Mouse (Mus musculus) liver, adult (tissue): Measurements from ENCODE around the gene Capns1.
A peak's percentile ranks its signal among the peaks of the same experiment; 100 is the strongest.

Experiments used
- GATA4 ChIP-seq: IDR thresholded peaks from 2 replicates; pipeline ENCODE4 v1.6.1; 2014; ENCODE audit warnings: mild to moderate bottlenecking, low read length; ENCODE audit not compliant: insufficient replicate concordance

The Capns1 gene

DNA sequence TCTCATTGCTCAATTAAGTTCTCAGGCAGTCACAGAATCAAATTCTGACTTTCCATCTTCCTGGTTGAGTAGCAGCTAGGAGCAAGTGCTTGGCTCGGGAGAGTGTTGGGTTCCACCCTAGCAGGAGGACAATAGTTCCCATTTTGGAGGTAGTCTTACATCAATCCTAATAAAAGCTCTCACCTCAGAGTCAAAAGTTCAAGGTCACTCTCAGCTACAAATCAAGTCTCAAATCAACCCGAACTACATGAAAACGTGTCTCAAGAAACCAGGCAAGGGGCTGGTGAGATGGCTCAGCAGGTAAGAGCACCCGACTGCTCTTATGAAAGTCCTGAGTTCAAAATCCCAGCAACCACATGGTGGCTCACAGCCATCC lies 9.5 kb downstream of the Capns1 start:
- no peak for TF ChIP-seq GATA4

DNA sequence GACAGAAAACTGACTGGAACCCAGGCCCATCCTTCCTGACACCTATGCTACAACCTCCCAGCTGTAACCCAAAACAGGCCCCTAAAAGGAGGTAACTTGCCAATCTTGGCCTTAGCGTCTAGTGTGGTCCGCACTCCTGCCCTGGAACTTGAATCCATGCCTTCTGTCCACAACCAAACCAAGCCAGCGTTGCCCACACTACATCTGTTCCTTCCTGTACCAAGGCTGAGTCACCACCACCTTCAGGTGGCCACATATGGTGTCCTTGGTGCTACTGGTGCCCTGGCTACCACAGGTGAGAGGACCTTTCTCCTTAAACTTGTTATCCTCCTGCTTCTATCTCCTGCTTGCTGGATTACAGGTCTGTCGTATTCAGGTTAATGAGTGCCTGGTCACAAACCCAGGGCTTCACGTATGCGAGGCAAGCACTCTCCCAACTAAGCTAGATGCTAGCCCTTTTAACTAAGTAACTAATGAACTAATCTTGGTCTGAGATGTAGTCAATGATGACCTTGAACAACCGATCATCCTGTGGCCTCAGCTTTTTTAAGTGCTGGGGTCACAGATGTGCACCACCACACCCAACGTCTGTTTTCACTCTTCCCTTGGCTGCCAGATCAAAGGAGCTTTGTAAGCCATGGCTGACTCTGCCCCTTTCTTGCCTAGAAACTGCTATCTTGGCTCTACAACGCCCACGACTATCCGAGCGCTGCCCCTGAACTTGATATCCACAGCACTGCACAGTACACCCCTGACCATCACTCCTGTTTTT lies 10.1 kb downstream of the Capns1 start:
- TF ChIP-seq GATA4: no peak

DNA sequence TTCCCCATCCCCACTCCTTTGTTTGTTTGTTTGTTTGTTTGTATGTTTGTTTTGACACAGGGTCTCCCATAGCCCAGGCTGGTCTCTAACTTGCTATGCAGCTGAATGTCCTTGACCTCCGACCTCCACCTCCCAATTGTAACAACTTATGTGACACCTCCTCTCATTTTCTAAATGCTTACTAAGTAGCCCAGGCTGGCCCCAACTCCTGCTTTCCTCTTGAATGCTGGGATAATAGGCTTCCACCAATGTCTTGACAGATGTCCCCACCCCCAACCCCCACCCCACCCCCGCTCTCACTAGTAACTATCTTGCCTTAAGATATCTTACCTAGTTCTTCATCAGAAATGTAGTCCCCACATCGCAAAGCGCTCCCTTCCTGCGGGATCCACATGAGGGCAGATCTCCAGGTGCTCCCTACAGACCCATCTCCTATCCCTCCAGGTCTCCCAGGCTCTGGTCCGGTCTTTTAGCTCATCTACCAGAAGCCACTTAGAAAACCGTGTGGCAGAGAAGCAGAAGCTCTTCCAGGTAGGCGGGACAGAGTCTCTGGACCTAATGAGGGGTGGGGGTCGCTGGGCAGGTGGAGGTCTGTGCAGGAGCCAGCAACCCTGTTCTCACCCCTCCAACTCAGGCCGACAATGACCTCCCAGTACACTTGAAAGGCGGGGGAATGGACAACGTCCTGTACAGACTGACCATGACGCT lies 13.8 kb downstream of the Capns1 start:
- no peak for TF ChIP-seq GATA4

DNA sequence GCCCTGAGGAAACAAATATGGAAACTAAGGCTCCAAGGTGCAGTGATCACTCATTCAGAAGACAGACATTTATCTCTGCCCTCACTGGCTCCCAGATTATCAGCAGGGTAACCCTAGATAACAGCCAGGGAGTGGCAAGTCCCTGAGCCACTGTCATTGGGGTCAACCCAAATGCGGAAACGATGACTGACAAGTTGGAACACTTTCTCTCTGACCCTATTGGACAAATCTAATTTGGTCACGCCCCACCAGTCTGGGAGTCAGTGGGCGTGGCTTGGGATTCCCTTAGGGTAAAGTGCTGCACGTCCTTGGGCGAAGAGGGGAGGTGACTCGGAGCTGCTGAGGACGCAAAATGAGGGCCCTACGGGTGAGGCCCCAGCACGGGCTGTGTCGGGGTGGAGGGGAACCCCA lies 14.7 kb downstream of the Capns1 start, which contains the start of gene Cox7a1:
TSS of gene Cox7a1 (plus strand) at position 266 of the 411 bp plus-strand sequence.
- peak; percentile 82 for TF ChIP-seq GATA4

DNA sequence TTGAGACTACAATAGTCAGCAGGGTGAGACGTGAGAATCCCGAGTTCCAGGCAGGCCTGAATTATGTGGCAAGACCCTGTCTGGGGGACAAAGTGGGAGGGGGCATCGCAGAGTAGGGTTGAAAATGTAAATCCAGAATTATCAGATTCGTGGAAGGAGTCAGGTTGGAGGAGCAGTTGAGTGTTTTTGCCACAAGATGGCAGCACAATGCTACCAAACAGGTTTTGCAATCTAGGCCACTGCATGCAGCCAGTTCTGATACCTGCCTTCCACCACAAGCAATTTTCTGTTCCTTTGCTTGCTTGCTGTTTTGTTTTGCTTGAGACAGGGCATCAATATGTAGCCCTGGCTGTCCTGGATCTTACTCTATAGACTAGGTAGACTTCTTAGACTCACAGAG lies 17.3 kb downstream of the Capns1 start:
- TF ChIP-seq GATA4: no peak

DNA sequence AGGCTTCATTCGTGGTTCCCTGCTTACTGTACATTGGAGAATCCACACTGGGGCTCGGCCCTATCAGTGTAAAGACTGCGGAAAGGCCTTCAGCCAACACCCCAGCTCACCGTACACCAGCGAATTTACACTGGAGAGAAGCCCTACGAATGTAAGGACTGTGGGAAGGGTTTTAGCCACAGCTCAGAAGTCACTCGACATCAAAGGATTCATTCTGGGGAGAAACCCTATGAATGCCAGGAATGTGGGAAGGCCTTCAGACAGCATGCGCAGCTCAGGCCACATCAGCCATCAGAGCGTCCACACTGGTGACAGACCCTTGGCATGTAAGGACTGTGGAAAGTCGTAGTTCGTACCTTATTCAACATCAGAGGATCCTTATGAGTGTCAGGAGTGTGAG lies 20.4 kb downstream of the Capns1 start:
- TF ChIP-seq GATA4: no peak

DNA sequence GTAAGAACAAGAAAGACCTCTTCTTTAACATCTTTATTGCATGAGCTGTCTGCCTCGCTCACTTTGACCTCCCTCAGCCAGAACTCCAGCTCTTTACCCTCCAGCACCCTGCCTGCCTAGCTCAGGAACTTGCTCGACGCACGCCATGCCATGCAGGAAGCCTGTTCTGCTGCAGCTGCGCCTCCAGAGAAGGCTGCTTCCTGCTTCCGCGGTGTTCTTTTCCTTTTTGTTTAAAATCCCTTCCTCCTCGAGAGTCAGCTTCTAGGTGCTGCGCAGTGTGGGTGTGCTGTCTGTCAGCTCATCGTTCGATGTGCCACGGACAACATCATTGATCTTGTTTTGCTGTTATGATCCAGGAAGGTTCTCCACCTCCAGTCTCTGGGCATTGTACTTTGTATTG lies 22.1 kb downstream of the Capns1 start:
- TF ChIP-seq GATA4: no peak

DNA sequence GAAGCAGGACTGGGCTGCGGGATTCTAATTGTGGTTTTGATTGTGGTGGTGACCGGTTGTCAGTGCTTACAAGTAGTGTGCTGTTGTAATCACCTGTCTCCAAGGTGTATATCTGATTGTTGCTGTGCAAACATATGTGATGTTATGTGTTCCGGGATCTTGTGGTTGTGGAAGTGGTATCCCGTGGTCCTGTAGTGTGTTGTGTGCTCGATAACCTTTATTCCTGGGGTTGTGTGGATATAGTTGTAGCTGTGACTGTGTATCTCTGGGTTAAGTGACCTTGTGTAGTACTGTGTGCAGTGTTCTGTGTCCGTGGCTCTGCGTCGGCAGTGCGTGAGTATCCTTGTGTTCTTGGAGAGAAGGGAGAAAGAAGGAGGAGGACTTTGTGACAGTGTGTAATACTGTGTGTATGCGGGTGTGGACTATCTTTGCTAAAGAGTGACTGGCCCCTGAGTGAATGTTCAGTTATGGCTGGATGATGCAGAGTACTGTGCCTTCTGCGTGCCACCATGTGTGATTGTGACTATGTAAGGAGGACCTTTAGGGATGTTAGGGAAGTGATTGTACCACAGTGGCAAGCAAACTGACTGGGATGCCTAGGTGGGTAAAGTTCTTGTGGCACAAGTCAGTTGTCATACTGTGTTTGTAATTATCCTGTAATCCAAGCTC lies 28.2 kb downstream of the Capns1 start:
- no peak for TF ChIP-seq GATA4

DNA sequence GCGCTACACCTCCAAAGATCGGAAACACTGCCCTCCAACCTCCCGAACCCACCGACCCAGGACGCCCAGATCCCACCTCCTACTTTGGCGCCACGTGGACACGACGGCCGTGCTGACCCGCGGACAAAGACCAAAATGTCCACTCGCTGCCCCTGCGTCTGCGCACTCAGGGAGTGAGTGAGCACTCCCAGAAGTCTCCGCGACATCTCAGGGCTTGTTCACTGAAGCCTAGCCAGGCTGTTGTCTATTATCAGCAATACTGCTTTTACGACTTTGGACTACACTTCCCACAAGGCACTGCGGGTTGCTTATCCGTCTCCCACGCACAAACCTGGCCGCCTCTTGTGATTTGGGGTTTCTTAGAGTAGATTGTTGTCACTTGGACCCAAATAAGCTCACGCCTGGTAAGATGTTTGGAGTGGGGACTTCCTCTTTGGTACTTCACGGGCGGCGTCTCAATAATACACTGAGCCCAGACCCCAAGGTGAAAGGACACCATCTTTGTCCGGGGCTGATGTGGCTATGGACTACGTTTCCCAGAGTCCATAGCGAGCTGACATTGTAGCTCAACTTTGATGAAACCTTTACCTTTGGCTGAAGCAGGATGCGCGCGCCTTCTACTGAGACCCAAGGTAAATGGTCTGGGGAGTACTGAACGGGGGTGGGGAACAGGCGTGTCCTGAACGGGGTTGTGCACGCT lies 28.9 kb downstream of the Capns1 start, which contains the start of gene Zfp146:
TSS of gene Zfp146 (minus strand) at position 168 of the 700 bp plus-strand sequence.
- peak; percentile 89 for TF ChIP-seq GATA4

DNA sequence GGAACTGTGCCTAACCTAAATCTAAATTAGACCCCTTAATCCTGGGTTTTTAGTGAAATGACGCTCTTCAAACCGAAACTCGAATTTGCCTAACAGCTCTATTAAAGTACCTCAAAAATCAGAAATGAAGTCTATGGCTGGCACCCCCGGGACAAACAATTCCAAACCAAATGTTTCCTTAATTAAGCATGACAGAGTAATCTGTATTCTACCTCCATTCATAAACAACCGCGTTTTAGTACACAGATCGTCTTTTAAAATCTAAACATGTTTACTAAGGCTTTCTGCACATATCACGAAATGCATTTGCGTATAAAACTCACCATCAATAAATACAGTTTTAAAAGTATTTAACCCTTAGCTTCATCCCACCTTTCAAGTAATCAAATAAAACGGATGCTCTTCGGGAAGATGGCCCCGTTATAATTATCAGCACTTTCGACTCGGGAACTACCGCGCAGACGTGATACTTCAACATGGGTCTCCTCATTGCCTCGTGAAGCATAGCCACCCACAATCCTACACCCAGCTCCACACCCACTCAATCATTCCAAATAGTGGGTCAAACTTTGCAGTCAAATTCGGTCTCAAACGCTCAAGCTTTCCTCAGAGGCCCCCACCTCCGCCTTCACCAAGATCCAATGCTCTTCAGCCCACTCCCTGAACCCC lies 29.6 kb downstream of the Capns1 start:
- no peak for TF ChIP-seq GATA4

DNA sequence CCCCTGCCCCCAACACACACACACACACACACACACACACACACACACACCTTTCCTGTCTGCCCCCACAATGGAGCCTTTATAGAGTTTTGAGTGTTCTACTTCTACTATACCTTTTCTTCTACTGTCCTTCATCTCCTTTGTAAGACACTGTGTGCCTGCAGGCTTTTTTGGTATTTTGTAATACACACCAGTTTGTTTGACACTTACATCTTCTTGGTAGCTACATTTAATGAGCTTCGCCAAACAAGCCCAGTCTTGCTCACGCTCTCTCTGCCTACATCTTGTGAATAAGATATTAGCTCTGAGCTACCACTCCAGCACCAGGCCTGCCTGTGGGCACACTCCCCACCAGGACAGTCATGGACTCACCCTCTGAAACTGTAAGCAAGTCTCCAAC lies 33.9 kb downstream of the Capns1 start:
- TF ChIP-seq GATA4: no peak

DNA sequence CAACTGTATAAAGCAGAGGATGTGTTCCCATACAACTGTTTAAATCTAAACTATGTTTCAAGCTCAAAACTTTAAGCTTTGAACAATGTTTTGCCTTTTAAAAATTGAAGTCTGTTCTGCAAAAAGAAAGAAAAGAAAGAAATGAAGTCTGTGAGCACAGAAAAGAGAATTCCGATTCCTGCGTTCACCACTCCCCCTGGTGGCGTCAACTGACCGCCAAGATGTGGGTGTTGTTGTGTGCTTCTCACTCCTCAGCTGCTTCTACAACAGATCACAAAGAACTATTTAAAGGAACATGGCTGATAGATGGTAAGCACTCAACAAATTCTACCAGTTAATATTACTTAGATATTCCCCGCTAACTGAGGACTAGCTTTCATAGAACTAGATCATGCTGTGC lies 35.5 kb downstream of the Capns1 start:
- no peak for TF ChIP-seq GATA4

DNA sequence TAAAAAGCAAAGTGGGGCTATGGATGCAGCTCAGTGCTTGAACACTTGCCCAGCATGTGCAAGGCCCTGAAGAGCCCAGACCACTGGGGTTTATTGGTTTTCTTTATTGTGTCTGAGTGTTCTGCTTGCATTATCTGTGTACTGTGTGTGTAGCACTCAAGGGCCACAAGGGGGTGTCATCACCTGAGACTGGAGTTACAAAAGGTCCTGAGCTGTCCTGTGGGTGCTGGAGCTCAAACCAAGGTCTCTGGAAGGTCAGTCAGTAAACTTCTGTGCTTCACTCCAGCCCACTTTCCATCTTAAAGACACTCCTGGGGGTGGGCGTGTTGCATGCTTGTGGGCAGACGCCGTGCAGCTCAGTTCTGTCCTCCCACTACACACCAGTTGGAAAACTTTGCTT lies 43.1 kb downstream of the Capns1 start:
- no peak for TF ChIP-seq GATA4

DNA sequence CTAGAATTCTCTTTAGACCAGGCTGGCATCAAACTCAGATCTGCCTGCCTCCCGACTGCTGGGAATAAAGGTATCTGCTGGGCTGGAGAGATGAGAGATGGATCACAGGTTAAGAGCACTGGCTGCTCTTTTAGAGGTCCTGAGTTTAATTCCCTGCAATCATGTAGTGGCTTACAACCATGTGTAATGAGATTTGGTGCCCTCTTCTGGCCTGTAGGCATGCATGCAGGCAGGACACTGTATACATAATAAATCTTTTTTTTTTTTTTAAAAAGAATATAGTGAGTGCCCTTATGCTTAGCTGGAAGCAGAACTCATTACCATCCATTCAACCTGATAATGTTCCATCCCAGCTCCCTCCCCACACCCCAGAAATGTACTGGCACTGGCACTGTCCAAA lies 44.6 kb downstream of the Capns1 start:
- TF ChIP-seq GATA4: no peak

DNA sequence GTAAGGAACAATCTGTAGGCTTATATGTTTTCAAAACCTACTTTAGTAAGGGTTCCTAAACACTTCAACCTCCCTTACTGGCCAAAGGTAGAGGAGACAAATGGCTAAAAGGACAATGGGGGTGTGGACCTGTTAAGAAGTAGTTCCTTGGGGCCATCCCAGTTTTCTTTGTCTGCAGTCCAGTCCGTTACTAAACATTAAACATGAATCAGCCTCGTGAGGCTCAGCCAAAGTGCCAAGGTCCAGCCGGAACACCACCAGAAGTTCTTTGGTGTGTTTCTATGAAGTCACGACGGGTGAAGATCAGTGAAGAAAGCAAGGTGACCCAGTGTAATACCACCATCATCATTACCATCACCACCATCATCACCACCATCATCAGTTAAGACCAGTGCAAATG lies 51.6 kb downstream of the Capns1 start:
- TF ChIP-seq GATA4: no peak
